Mouse (Mus musculus) liver, adult 2 months (tissue): Measurements from ENCODE around the gene Gadd45a. TPM values are rescaled to one million over a fixed set of nuclear protein-coding genes. Genes with fewer than 3 reads are reported as not detected.

ENCODE experiments used
- DNase-seq: peaks from one replicate; pipeline ENCODE4 v3.0.0-alpha.2; 2011; ENCODE audit warnings: low read depth, low spot score; ENCODE audit errors: extremely low read depth
- H3K27ac ChIP-seq: fragments of 200-500 bp; replicated peaks from 2 replicates; pipeline ENCODE4 v1.5.1; 2012; ENCODE audit warnings: low read depth, mild to moderate bottlenecking, control low read depth, inconsistent platforms, low read length; ENCODE audit not compliant: insufficient read depth
- H3K27me3 ChIP-seq: fragments of 200-500 bp; 2 replicates; pipeline ENCODE4 v1.6.1; 2012; ENCODE audit warnings: mild to moderate bottlenecking, moderate library complexity, low read length, inconsistent platforms; ENCODE audit not compliant: control insufficient read depth, insufficient read depth
- H3K36me3 ChIP-seq: fragments of 200-500 bp; 2 replicates; pipeline ENCODE4 v1.6.1; 2012; ENCODE audit warnings: low read length, inconsistent platforms; ENCODE audit not compliant: control insufficient read depth, insufficient read depth
- H3K4me1 ChIP-seq: fragments of 200-500 bp; 2 replicates; pipeline ENCODE4 v1.6.1; 2011; ENCODE audit warnings: low read length; ENCODE audit not compliant: control insufficient read depth, insufficient read depth
- H3K4me3 ChIP-seq: fragments of 200-500 bp; 2 replicates; pipeline ENCODE4 v1.5.1; 2011; ENCODE audit warnings: low read depth, mild to moderate bottlenecking, control low read depth, low read length, moderate library complexity; ENCODE audit not compliant: insufficient read depth
- H3K79me2 ChIP-seq: fragments of 200-500 bp; 2 replicates; pipeline ENCODE4 v1.6.1; 2012; ENCODE audit warnings: inconsistent platforms, mild to moderate bottlenecking, low read length, moderate library complexity; ENCODE audit not compliant: control insufficient read depth, insufficient read depth
- H3K9ac ChIP-seq: fragments of 200-500 bp; 2 replicates; pipeline ENCODE4 v1.6.1; 2012; ENCODE audit warnings: low read depth, mild to moderate bottlenecking, control low read depth, inconsistent platforms, low read length
- CTCF ChIP-seq: fragments of 200-500 bp; IDR thresholded peaks from 2 replicates; pipeline ENCODE4 v1.5.1; 2011; ENCODE audit warnings: low read depth, low read length, control low read depth
- POLR2A ChIP-seq: fragments of 200-500 bp; IDR thresholded peaks from 2 replicates; pipeline ENCODE4 v1.6.1; 2011; ENCODE audit warnings: low read length, control low read depth; ENCODE audit not compliant: insufficient read depth; ENCODE audit errors: extremely low read depth
- WGBS: fragments of 180-500 bp; shearing (Covaris S2); methylation state at CpG from one replicate; pipeline ENCODE4 v1.1.7; 2018; 5-methylcytosine and 5-hydroxymethylcytosine counted together
- polyA plus RNA-seq: library from polyadenylated mRNA; depleted of rRNA; stranded (reverse); fragments of >200 nt; gene quantifications from 2 replicates; pipeline ENCODE4 v1.2.3, GENCODE M21; 2012; rRNA removed
- total RNA-seq: library from RNA; depleted of rRNA; stranded (reverse); fragments of >200 nt; gene quantifications from 2 replicates; pipeline ENCODE4 v1.2.3, GENCODE M21; 2014; rRNA removed

Gene Gadd45a
- total RNA-seq: 5.3 and 7.1 TPM in 2 replicates
- polyA plus RNA-seq: 13.1 and 15.5 TPM in 2 replicates

DNA sequence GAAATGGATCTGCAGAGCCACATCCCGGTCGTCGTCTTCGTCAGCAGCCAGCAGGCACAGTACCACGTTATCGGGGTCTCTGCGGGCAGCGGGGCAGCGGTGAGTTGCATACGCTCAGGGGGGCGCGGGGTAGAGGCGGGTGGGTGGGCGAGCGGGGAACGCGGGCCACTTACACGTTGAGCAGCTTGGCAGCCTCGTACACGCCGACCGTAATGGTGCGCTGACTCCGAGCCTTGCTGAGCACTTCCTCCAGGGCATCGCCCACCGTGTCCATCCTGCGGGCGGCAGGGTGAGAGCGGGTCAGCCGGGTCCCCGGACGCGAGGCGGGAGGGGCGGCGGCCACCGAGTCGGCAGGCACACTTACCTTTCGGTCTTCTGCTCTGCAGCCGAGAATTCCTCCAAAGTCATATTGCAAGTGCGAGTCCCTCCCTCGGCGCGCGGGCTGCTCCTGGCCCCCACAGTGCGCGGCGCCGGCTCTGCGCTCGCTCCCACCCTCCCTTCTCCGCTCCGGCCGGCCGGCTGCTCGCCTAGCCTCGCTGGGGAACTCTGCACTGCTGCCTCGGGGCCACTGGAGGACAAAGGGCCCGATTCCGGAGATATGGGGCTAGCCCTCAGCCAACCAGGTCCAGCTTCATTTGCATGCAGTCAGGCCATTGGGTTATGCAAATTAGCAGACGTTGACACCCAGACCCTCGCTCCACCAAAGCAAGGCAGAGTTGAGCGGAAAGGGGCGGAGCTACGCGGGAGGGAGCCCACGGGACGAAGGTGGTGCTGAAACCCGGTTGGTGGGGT, at the start of gene Gadd45a:
Gene Gadd45a (minus strand): TSS at position 621 of the 792 bp plus-strand sequence.
- peaks cover 2% of the 10 kb centered on the region for H3K4me1 ChIP-seq
- peak within 1 kb of the TSS; percentile 80 for H3K4me3 ChIP-seq
- no peaks in the 10 kb centered on the region for H3K27me3 ChIP-seq
- H3K9ac ChIP-seq: peak within 1 kb of the TSS; percentile 85
- H3K36me3 ChIP-seq: 0 out of 2 replicates have a peak, but pooled peaks cover 2% of the 10 kb centered on the region
- peak; percentile 98 for DNase-seq
- TF ChIP-seq CTCF (no peak), POLR2A (peak; percentile 99)
- WGBS: under 1% methylated on average over 69 of the region's 69 CpGs
- H3K27ac ChIP-seq: peak within 1 kb of the TSS; percentile 77
- no peaks in the 10 kb centered on the region for H3K79me2 ChIP-seq

DNA sequence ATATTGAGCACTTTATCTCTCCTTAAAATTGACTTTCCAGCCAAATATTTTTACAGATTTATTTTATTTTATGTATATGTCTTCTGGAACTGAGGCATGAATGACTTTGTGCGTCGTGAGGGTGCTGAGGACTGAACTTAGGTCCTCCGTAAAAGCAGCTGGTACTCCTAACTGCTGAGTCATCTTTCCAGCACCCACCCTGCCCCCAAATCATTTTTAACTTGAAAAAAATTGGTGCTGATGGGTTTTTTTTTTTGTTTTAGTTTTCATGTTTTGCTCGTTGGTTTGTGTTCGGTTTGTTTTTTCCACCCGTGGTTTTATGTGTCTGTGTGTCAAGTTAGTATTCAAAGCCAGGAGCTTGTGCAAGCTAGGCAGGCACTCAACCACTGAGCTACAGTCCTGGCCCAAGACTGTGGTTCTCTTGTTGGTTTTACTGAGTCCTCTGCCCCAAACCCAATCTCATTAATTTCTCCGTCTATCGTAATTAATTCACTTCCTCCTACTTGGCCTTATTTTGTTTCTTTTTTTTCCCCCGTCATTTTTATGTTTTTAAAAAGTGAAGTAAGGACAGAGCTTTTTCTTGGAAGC, 48.7 kb upstream of the Gadd45a start:
- Histone ChIP-seq H3K27ac (no peak overlapping the region), H3K9ac (no peak overlapping the region), H3K36me3 (no peaks in the 10 kb centered on the region), H3K4me3 (no peak overlapping the region), H3K27me3 (no peaks in the 10 kb centered on the region), H3K79me2 (no peaks in the 10 kb centered on the region), H3K4me1 (peaks cover 10% of the 10 kb centered on the region)
- WGBS: 87% methylated on average over 9 of the region's 9 CpGs
- no peak for TF ChIP-seq POLR2A
- TF ChIP-seq CTCF: no peak
- DNase-seq: no peak

DNA sequence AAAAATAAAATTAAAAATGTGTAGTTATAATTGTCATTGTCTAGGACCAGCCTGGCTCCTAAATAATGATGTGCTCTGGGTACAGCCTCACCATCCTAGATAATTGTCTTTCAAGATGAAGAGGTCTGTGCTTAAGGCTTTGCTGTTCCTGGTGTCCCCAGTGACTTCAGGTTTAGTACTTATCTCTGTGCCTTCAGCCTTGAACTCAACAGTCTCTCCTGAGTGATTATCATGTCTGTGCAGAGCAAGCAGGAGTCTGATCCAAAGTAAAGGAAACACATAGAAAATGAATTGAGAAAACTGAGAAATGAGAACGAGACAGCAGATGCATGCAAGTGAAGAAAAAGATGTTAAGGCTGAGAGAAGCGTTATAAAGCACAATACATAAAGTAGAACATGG, 47.2 kb upstream of the Gadd45a start:
- no peaks in the 10 kb centered on the region for H3K79me2 ChIP-seq
- H3K36me3 ChIP-seq: no peaks in the 10 kb centered on the region
- peaks cover 7% of the 10 kb centered on the region for H3K4me1 ChIP-seq
- no peak overlapping the region for H3K4me3 ChIP-seq
- DNase-seq: no peak
- TF ChIP-seq CTCF: no peak
- no peak overlapping the region for H3K9ac ChIP-seq
- H3K27ac ChIP-seq: no peak overlapping the region
- 92% methylated on average over 2 of the region's 2 CpGs for WGBS
- H3K27me3 ChIP-seq: no peaks in the 10 kb centered on the region

DNA sequence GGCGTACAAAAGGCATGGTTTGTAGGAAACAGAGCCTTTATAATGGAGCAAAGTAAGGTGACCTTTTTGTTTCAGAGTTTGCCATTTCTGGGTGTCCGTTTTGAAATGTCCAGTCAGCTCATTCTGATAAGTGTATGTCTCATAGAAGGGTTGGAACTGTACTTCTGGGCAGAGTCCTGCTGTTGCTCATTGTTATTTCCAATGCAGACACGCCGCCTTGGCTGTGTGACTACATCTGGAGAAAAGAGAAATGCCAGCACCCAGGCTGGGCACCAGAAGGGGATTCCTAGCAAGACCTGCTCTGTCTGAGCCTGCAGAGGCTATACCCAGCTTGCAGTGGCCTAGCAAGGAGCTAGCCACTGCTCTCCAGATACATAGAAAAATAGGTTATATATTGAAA, 43.9 kb upstream of the Gadd45a start:
- Histone ChIP-seq H3K79me2 (no peaks in the 10 kb centered on the region), H3K9ac (no peak overlapping the region), H3K27me3 (no peaks in the 10 kb centered on the region), H3K36me3 (no peaks in the 10 kb centered on the region), H3K4me1 (no peaks in the 10 kb centered on the region), H3K27ac (no peak overlapping the region), H3K4me3 (no peak overlapping the region)
- DNase-seq: no peak
- WGBS: 93% methylated on average over 4 of the region's 4 CpGs
- TF ChIP-seq POLR2A: no peak
- no peak for TF ChIP-seq CTCF

DNA sequence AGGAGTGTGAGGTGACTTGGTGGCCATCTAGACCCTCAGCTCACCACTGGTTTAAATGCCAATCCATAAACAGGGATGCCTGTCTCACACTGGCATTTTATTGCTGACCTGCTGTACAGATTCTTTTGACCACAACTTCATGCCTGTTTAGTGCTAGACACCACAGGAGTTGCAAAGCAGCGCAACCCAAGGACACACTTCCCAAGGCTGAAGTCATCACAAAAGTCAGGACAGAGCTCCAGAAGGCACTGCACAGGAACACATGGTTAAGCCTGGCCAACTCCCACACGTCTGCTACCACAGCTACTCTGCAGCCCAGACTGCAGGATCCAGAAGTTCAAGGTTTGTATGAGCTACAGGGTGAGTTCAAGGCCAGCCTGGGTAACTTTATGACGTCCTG, 40.8 kb upstream of the Gadd45a start:
- no peak for DNase-seq
- H3K36me3 ChIP-seq: no peaks in the 10 kb centered on the region
- no peaks in the 10 kb centered on the region for H3K27me3 ChIP-seq
- no peak overlapping the region for H3K4me3 ChIP-seq
- no peaks in the 10 kb centered on the region for H3K4me1 ChIP-seq
- WGBS: 70% methylated on average over 3 of the region's 3 CpGs
- TF ChIP-seq POLR2A (no peak), CTCF (no peak)
- no peak overlapping the region for H3K27ac ChIP-seq
- H3K9ac ChIP-seq: no peak overlapping the region
- no peaks in the 10 kb centered on the region for H3K79me2 ChIP-seq

DNA sequence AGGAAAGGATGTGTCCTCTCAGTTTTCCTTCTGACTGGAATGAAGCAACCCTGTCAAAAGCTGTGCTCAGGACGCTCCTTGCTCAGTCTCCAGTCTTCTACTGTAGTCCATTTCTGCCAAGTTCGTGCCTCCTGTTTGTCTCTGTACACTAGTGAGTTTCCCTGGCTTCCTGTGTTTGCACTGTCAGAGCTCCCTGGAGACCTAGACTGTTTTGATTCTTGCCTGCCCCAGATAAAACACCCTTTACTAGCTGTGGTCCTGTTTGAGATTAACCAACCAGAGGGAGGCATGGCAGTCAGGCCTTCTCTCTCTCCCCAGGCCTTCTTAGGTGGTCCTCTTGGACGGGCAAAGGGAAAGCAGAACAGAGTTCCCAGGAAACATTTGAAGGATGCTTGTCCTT, 40.2 kb upstream of the Gadd45a start:
- Histone ChIP-seq H3K36me3 (no peaks in the 10 kb centered on the region), H3K27ac (no peak overlapping the region), H3K79me2 (no peaks in the 10 kb centered on the region), H3K4me3 (no peak overlapping the region), H3K4me1 (no peaks in the 10 kb centered on the region), H3K27me3 (no peaks in the 10 kb centered on the region), H3K9ac (no peak overlapping the region)
- WGBS: 57% methylated on average over 3 of the region's 3 CpGs
- TF ChIP-seq CTCF (no peak), POLR2A (no peak)
- DNase-seq: no peak
